Mouse (Mus musculus) myocyte (in vitro differentiated cells): Measurements from ENCODE around the gene Ttyh1.

Experiments
- MAX ChIP-seq: IDR thresholded peaks from one replicate; pipeline ENCODE4 v1.6.1; 2011; ENCODE audit warnings: low read depth, mild to moderate bottlenecking, control low read depth
- MYOG ChIP-seq, 3 experiments: IDR thresholded peaks; one replicate each; pipeline ENCODE4 v1.6.1; 2011; ENCODE audit warnings: control low read depth in 2 of 3, low read depth in 2 of 3, mild to moderate bottlenecking in 2 of 3; ENCODE audit not compliant: insufficient read length in 2 of 3, control insufficient read depth in 1 of 3, insufficient read depth in 1 of 3
- POLR2A ChIP-seq: IDR thresholded peaks from one replicate; pipeline ENCODE4 v1.6.1; 2011; ENCODE audit warnings: low read depth, mild to moderate bottlenecking, control low read depth, moderate library complexity; ENCODE audit not compliant: insufficient read length

DNA sequence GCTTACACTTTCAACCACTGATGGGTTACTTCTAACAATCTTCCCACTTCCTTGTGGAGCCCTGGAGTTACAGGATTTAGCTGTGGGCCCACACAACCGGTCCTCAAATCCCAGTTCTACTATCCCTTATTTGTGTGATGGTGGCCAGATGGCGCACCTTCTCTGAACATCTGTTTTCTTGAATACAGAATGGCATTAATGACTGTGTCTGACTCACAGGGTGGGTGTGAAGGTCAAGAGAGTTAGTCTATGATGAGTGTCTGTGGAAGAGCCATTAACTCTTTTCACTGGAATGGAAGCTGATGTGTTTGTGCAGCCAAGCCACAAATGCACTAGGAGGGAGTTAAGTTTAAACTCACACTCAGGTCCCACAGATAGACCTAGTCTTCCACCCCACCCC is 20.9 kb upstream of the Ttyh1 start:
- TF ChIP-seq POLR2A = no peak
- TF ChIP-seq MYOG (IDR thresholded peaks at IDR 0.05; ENCODE audit: control insufficient read depth in 1 of 3, insufficient read depth in 1 of 3, insufficient read length in 2 of 3, low read depth in 2 of 3) = no peak
- no peak for TF ChIP-seq MAX
